Mouse (Mus musculus) heart, embryonic 11.5 days (tissue): ENCODE measurements around the gene Atp2b4. TPM values are rescaled to one million over a fixed set of nuclear protein-coding genes. Genes with fewer than 3 reads are reported as not detected.

Experiments used
- ATAC-seq: fragments of 200-750 bp; cut with Nextera tagmentation; replicated peaks from 2 replicates; pipeline ENCODE4 v1.8.0; 2017; ENCODE audit warnings: moderate library complexity; ENCODE audit not compliant: insufficient number of reproducible peaks, low FRiP score, low TSS enrichment
- H3K27ac ChIP-seq: fragments of 300-500 bp; sonication (generic); 2 replicates; pipeline ENCODE4 v1.5.1; 2014; ENCODE audit warnings: mild to moderate bottlenecking, low read depth, low read length
- H3K27me3 ChIP-seq: fragments of 300-500 bp; sonication (generic); 2 replicates; pipeline ENCODE4 v1.6.1; 2014; ENCODE audit warnings: mild to moderate bottlenecking, low read length, mixed read lengths; ENCODE audit not compliant: control insufficient read depth, insufficient read depth
- H3K36me3 ChIP-seq: fragments of 300-500 bp; sonication (generic); 2 replicates; pipeline ENCODE4 v1.6.1; 2014; ENCODE audit warnings: mild to moderate bottlenecking, low read length, moderate library complexity, mixed read lengths; ENCODE audit not compliant: control insufficient read depth, insufficient read depth
- H3K4me1 ChIP-seq: fragments of 300-500 bp; sonication (generic); 2 replicates; pipeline ENCODE4 v1.6.1; 2014; ENCODE audit warnings: low read length; ENCODE audit not compliant: control insufficient read depth, insufficient read depth
- H3K4me2 ChIP-seq: fragments of 300-500 bp; sonication (generic); 2 replicates; pipeline ENCODE4 v1.6.1; 2014; ENCODE audit warnings: mild to moderate bottlenecking, moderate library complexity
- H3K4me3 ChIP-seq: fragments of 300-500 bp; sonication (generic); 2 replicates; pipeline ENCODE4 v1.5.1; 2014; ENCODE audit warnings: low read depth, low read length
- H3K9ac ChIP-seq: fragments of 300-500 bp; sonication (generic); 2 replicates; pipeline ENCODE4 v1.6.1; 2014; ENCODE audit warnings: mild to moderate bottlenecking, low read depth, low read length, moderate library complexity
- H3K9me3 ChIP-seq: fragments of 300-500 bp; sonication (generic); replicated peaks from 2 replicates; pipeline ENCODE4 v1.6.1; 2016; ENCODE audit warnings: low read length; ENCODE audit not compliant: control insufficient read depth
- WGBS: fragments of 180-500 bp; shearing (Covaris S2); extraction: QIAGEN DNeasy Blood & Tissue Kit; methylation state at CpG from one replicate; pipeline ENCODE4 v1.1.7; 2014; ENCODE audit not compliant: insufficient replicate concordance; 5-methylcytosine and 5-hydroxymethylcytosine counted together
- polyA plus RNA-seq: library from polyadenylated mRNA; unstranded; fragments of >200 nt; fragmentation: Nextera tagmentation; extraction: Ambion mirVana; gene quantifications from 2 replicates; pipeline ENCODE4 v1.2.1, GENCODE M21; 2014

Atp2b4 gene
- polyA plus RNA-seq: 26.1 and 35.6 TPM in 2 replicates

DNA sequence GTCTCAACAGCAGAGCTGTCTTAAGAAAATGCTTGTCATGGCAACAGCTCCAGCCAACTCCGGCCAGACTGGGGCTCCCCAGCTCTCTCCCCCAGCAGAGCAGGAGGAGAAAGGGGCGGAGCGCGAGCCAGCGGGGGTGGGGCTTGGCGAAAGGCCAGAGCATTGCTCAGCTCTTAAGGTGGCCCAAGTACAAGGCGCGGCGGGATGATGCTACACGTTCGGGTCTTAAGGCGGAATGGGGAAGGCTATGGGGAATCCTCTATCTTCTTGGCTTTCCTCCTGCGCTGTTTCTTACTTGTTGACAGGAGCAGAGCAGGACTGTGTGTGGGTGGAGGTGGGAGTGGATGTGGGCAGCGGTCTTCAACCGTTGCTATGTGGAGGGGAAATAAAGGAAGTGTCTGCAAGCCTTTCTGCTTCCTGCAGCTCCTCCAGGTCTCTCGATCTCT lies at the start of gene Atp2b4:
Gene Atp2b4 (minus strand): TSS at position 94 of the 446 bp plus-strand sequence.
- Histone ChIP-seq H3K27ac (peak within 1 kb of the TSS; percentile 79), H3K27me3 (no peaks in the 10 kb centered on the region), H3K4me1 (peaks cover 46% of the 10 kb centered on the region), H3K4me3 (peak within 1 kb of the TSS; percentile 75), H3K9me3 (no peaks in the 10 kb centered on the region), H3K4me2 (peak within 1 kb of the TSS; percentile 84), H3K36me3 (no peaks in the 10 kb centered on the region), H3K9ac (peak within 1 kb of the TSS; percentile 80)
- ATAC-seq: peak; percentile 86
- WGBS: under 1% methylated on average over 16 of the region's 16 CpGs

DNA sequence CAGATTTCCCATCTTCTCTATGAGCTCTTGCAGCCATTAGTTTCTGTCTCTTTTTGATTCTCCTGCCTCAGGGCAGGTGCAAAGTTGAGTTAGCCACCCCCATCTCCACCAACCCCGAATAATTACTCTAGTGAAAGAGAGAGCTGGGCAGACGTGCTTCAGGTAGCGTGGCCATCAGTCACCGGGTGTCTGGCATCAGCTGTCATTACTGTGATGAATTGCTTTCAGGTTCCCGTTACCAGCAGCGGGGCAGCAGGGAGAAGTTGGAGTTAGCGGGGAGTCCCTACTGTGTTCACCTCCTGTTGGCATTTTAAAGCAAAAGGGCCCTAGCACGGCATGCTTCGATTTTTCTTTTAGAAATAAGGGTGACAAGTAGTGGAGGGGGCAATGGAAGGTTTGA lies 43.9 kb upstream of the Atp2b4 start:
- 32% methylated on average over 9 of the region's 9 CpGs for WGBS
- Histone ChIP-seq H3K9ac (no peak overlapping the region), H3K27ac (no peak overlapping the region), H3K4me2 (no peak overlapping the region), H3K36me3 (no peaks in the 10 kb centered on the region), H3K4me3 (no peak overlapping the region), H3K27me3 (no peaks in the 10 kb centered on the region), H3K4me1 (peaks cover 3% of the 10 kb centered on the region), H3K9me3 (no peaks in the 10 kb centered on the region)
- ATAC-seq: no peak

DNA sequence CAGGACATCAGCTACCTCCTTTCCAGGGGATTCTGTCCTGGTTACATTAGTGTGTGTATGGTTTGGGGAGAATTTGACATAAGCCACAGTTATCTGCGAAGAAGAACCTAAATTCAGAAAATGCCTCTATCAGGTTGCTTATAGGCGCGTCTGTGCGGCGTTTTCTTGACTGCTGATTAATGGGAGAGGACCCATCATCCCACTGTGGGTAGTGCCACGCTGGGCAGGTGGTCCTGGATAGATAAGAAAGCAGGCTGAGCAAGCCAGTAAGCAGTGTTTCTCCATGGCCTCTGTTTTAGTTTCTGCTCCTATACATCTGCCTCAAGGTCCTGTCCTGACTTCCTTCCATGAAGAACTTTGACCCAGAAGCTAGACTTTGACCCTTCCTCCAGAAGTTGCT lies 43.1 kb upstream of the Atp2b4 start:
- Histone ChIP-seq H3K9me3 (no peaks in the 10 kb centered on the region), H3K9ac (no peak overlapping the region), H3K4me3 (no peak overlapping the region), H3K27me3 (no peaks in the 10 kb centered on the region), H3K4me1 (peaks cover 3% of the 10 kb centered on the region), H3K27ac (no peak overlapping the region), H3K36me3 (no peaks in the 10 kb centered on the region), H3K4me2 (no peak overlapping the region)
- 64% methylated on average over 6 of the region's 6 CpGs for WGBS
- no peak for ATAC-seq

DNA sequence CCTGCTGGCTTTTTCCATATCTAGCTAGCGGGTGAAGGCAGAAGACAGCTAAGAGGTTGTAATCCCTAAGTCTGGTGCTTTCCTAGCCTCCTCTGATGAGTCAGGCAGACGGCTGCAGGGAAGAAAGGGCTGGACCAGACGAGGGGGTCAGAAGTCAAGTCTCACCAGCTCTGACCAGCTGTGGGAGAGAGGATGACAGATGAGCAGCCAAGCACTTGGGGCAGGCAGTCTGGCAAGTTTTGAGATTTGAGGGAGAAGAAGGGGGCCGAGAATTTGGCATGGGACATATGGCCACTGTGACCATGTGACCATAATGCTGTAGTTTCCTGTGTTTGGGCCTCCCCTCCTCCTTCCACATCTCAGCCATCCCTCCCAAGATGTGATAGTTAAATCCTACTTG lies 42.5 kb upstream of the Atp2b4 start:
- Histone ChIP-seq H3K4me2 (no peak overlapping the region), H3K27me3 (no peaks in the 10 kb centered on the region), H3K4me3 (no peak overlapping the region), H3K36me3 (no peaks in the 10 kb centered on the region), H3K9me3 (no peaks in the 10 kb centered on the region), H3K4me1 (peaks cover 3% of the 10 kb centered on the region), H3K9ac (no peak overlapping the region; the same call in 1 of the 2 replicates), H3K27ac (no peak overlapping the region)
- no peak for ATAC-seq
- 21% methylated on average over 4 of the region's 4 CpGs for WGBS

DNA sequence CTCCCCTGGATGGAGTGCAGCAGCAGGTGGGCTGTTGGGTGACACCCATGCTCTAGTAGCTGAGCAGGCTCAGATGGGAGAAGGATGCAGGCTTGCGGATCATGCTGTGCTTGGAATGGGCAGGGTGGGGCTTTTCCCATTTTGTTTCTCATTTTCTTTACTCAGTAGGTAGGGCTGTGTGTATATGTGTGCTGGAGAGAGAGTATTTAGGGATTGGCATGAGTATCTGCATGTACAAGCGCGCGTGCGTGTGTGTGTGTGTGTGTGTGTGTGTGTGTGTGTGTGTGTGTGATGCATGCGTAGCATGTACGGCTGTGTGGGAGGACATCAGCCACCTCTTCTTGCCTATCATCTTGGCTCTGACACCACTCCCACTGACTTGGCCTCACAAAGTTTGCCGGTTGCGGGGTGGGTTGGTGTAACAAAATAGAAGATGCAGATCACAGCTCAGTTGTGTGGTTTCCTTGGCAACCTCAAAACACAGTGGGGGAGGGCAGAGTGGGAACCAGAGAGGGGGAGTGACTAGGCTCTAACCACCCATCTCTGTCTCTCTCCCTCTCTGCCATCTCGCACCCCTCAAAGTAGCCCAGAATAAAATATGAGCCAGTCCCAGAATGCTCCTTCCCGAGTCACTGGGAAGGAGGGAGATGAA lies 41.4 kb upstream of the Atp2b4 start:
- ATAC-seq: no peak
- Histone ChIP-seq H3K27ac (no peak overlapping the region), H3K4me3 (no peak overlapping the region), H3K4me1 (peaks cover 3% of the 10 kb centered on the region), H3K9me3 (no peaks in the 10 kb centered on the region), H3K4me2 (no peak overlapping the region), H3K36me3 (no peaks in the 10 kb centered on the region), H3K27me3 (no peaks in the 10 kb centered on the region), H3K9ac (no peak overlapping the region)
- WGBS: 65% methylated on average over 11 of the region's 11 CpGs

DNA sequence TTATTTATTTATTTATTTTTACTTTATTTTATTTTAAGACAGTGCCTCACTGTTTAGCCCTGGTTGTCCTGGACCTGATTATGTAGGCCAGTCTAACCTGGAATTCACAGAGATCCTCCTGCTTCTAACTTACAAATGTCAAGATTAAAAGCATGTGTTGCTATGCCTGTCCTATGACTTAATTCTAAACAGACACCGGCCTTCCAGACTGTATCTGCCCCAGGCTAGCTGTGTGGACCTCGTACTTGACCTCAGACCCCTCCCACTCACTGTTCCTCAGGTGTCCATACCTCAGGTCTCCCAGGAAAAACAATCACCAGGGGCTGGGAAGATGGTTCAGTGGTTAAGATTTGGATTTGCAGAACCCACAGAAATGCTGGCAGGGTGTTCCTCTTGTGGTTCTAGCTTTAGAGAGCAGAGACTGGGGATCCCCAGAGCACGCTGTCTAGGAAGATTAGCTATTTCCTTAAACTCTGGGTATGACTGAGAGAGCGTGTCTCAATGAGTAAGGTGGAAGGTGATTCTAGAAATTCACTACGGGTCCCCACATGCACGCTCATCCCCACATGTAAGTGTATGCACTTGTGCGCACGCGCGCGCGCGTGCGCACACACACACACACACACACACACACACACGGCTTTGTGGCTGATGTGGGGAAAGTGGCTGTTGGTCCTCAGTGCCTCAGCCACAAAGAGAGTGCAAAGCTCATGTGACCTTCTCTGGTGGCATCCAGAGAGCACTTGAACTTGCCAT lies 40.5 kb upstream of the Atp2b4 start:
- Histone ChIP-seq H3K4me1 (peaks cover 3% of the 10 kb centered on the region), H3K36me3 (no peaks in the 10 kb centered on the region), H3K9me3 (no peaks in the 10 kb centered on the region), H3K4me2 (no peak overlapping the region), H3K27ac (no peak overlapping the region), H3K27me3 (no peaks in the 10 kb centered on the region), H3K9ac (no peak overlapping the region), H3K4me3 (no peak overlapping the region)
- no peak for ATAC-seq
- WGBS: 86% methylated on average over 15 of the region's 15 CpGs

DNA sequence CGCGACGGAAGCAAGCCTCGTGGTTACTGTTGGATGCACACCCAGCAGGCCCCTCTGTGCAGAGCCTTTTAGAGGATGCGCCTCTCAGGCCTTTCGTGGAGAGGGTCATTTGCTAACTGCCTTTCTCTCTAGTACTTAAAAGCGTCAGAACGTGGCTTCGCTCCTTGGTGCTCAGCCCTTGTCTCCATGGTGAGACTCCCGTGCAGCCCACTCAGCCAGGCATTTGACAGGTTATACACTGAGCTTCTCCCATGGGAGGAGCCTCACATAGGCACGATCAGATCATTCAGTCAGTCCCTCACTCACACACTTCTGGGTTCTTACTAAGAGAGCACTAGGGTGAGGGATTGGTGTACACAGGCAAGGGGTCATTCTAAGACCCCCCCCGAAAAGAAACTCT lies 39.7 kb upstream of the Atp2b4 start:
- Histone ChIP-seq H3K9ac (no peak overlapping the region), H3K4me1 (peaks cover 3% of the 10 kb centered on the region), H3K9me3 (no peaks in the 10 kb centered on the region), H3K27me3 (no peaks in the 10 kb centered on the region), H3K4me2 (no peak overlapping the region), H3K27ac (no peak overlapping the region), H3K4me3 (no peak overlapping the region), H3K36me3 (no peaks in the 10 kb centered on the region)
- ATAC-seq: no peak
- 65% methylated on average over 12 of the region's 12 CpGs for WGBS

DNA sequence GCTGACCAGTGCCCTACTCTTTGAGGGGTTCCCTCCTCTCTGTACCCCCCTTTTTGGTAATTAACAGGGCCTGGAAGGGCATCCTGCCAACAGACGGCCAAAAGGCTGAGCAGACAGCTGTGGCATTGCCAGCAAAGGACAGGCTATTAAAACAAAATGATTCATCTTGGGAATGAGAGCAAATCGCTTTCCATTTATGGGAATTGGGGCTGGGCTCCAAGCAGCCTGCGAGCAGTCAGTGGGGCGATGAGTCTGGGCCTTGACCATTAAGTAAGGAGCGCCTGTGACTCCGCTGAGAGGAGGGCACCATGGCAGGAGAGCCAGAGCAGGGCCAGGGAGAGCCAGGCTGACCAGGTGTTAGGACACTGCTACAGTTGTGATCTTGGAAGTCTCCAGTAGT lies 33.5 kb upstream of the Atp2b4 start:
- no peak for ATAC-seq
- Histone ChIP-seq H3K4me1 (0 out of 2 replicates have a peak, but pooled peaks cover 3% of the 10 kb centered on the region), H3K27ac (no peak overlapping the region), H3K9ac (no peak overlapping the region), H3K4me2 (no peak overlapping the region), H3K4me3 (no peak overlapping the region), H3K9me3 (no peaks in the 10 kb centered on the region), H3K27me3 (no peaks in the 10 kb centered on the region), H3K36me3 (no peaks in the 10 kb centered on the region)
- WGBS: 82% methylated on average over 6 of the region's 6 CpGs
